Mouse (Mus musculus) E14TG2a.4 (cell line): ENCODE measurements around the gene Tnnt2.

Experiments
- CTCF ChIP-seq: conservative IDR thresholded peaks from 2 replicates; pipeline ENCODE4 v1.5.1; 2014; ENCODE audit warnings: low read length
- NANOG ChIP-seq: IDR thresholded peaks from 2 replicates; pipeline ENCODE4 v1.6.1; 2014; ENCODE audit warnings: borderline replicate concordance, low read length, mixed read lengths
- POU5F1 ChIP-seq: IDR thresholded peaks from 2 replicates; pipeline ENCODE4 v1.6.1; 2014; ENCODE audit warnings: low read length, borderline replicate concordance

DNA sequence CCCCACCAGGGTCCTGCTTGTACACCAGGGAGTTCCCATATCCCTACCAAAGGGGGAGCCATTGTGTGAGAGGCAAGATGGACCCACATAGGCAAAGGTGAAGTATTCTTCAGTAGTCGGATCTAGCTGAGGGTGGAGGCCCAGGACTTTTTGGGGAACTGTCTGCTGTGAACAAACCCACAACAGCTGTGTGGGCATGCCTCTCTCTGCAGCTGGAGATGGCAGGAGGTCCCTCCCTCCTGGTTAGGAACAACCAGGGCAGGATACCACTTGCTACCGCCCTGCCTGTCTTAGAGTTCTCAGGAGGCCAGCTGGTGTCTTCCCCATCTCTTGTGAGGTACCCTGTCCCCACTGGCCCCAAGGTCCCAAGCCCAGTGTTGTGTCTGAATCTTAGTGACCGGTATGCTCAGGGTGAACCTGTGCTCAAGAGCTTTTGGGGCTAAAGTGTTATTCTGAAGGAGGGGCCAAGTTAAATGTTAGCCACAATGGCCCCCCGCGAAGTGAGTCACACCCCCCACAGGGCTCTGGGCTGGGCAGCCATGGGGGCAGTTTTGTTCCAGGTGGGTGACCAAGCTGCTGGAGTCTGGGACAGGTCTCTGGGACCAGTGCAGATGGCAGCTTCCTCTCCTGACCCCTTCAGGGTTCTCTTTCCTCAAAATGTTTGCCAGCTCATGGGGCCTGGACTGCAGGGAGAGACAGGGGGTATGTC lies 22.3 kb upstream of the Tnnt2 start:
- TF ChIP-seq CTCF (no peak), POU5F1 (no peak), NANOG (no peak)
